Mouse (Mus musculus): ENCODE data around the gene Deup1. TPM values are rescaled to one million over a fixed set of nuclear protein-coding genes. Genes with fewer than 3 reads are reported as not detected.
"Not testable (repeated sequence)": the region's sequence is repeated elsewhere in the genome, so short reads cannot be mapped to it uniquely, and the experiment has no call there.

Deup1 gene
- total RNA-seq, 4 experiments from 2014 or later: 0.32 to 0.57 (median 0.42) TPM

DNA sequence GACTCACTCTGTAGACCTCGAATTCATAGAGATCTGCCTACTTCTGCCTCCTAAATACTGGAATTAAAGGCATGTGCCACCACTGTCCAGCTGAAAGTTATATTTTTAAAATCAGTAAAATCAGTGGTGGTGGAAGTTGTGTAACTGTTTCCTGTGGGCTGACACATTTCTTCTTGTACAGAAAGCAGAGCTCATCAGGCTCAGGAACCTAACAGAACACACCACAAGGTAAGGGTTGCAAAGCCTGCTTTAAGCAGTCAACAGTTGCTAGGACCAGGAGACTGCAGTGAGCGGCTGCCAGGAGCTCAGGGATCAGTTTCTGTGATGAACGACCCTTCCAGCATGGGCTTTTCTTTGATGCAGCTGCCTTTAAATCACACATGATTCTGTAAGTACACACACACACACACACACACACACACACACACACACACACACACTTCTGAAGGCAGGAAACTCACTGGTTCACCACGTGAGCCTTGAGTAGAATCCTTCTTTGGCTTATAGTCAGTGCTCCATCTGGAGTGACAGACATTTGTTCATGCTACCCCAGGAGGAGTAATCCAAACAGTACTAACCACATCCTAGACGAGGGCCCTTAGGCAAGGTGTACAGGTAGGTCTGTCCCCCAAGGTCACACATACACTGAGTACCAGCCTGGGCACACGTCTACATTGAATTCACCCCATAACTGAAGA lies 40.4 kb downstream of the Deup1 start:
- DNase-seq (ENCODE audit: low spot score in 2 of 2): no peak

DNA sequence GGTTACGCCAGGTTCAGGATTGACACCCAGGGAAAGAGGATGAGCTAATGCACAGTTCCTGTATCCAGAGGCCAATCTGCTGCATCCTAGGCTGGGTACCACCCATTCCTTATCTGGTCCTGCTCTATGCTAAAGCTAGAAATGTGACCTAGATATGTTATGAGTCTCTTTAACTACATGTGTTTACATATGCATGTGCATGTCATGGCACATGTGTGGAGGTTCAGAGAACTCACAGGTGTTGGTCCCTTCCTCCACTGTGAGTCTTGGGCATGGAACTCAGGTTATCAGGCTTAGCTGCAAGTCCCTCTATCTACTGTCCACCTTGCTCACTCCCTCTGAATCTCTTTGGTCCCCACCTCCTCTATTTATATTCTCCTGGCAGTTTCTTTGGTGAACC lies 41.8 kb downstream of the Deup1 start:
- no peak for DNase-seq (ENCODE audit: low spot score in 2 of 2)

DNA sequence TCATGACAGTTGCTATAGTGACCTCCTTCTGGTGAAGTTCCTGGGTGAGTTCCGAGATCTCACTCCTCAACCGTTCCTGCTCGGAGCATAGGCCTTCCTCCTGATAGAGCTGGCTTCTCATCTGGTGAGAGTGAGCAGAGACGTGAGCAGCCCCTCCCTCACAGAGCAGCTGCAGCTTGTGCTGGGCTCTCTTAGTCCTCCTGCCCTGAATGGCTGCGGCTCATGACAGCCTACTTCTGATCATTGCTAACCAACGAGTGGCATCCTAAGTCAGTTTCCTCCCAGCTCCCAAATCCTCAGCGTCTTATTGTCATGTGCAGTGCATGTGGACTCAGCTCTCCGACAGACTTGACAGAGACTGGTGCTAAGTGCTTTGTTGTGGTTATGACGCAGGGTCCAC lies 43.5 kb downstream of the Deup1 start:
- no peak for DNase-seq (ENCODE audit: low spot score in 2 of 2)

DNA sequence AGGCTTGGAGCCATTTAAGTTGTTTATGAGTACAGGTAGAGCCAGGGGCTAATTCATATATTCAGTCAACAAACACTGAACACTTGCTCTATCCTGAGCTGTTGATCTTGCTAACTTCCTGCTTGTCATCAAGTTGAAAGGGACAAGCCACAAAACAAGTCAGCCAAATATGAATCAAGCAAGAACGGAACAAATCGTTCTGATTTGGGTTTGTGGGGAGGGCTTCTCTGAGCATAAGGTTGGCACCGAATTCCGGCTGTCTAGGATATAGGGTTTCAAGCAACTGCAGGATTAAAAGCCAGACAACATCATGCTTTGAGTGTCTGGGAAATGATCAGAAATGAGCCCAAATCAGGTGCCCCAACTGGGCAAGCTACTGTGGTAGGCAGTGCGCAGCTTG lies 45.7 kb downstream of the Deup1 start:
- DNase-seq (ENCODE audit: low spot score in 2 of 2): no peak

DNA sequence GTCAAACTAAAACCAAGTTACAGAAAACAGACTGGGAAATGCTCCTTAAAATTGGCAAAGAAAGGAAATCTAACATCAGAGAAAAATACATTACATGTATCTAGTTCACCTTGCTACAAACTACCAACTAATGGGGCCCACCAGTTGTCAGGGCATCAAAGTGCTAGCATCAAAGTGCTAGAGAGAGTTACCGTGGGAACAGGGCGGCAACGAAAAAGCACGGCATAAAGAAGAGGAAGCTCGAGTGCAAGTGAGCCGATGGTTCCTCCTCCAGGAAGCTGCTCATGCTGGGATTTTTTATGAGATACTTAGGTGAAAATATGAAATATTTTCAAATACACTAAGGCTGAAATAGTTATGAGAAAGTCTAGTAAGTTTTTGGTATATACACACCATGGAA lies 47.6 kb downstream of the Deup1 start:
- no peak for DNase-seq (ENCODE audit: low spot score in 2 of 2)

DNA sequence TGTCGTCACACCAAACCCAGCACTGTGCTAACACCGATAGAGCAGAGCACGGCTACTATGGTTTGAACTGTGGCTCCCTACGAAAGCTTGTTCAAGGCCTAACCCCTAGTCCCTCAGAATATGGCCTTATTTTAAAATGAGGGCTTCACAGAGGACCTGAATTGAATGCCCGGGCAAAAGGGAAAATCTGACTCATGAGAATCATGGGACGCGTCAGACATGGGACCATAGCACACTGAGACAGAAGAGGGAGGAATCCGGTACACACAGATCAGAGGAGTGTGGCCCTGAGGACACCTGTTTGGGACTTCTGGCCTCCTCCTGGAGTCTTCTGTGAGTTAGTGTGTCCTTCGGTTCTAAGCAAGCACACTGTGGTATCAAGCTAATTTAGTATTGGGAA lies 48.8 kb downstream of the Deup1 start:
- DNase-seq (ENCODE audit: low spot score in 2 of 2): no peak

DNA sequence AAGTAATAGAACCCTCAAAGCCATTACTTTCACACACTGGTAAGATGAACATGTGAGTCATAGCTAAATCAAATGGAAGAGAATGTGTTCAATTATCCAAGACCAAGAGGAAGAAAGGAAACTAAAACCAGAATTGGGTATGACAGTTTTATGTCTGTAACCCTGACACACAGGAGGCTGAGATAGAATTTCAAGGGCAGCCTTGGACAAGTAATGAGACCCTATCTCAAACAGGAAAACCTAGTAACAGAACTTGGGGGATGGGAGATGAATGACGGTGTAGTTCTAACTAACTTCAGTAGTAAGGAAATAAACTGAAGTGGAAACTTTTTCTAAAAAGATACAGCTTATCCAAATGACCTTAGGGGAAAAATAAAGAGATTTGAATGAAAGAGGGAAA lies 49.3 kb downstream of the Deup1 start:
- DNase-seq (ENCODE audit: low spot score in 2 of 2): no peak

DNA sequence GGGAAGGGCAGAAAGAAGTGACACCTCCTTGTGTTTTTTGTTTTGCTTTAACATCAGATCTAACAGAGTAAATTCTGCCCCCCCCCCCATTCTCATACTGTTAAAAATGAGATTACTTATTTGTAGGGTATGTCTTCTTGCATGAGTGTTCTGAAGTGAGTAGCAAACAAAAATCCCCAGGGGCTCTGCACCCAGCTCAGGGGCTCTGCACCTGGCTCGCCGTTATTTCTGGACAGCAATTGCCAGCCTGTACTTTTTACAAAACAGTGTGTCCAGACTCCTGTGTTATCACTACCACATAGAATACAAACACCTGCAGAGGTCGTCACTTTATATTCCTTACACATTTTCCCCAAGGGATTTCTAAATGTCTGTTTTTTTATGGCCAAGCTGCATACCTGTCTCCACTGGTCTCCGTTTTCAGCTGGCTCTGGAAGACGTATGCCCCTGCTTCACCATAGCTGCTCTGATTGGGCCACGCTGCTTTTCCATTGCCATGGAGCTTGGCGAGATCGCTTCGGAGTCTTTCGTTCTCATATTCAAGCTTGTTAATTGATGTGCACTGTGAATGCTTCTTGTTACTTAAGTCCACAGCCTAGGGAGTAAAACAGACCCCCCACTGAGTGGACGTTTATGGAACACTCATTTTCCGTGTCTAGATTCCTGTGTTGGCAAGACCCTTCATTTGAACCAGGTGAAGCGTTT lies 52.8 kb downstream of the Deup1 start:
- no peak for DNase-seq (ENCODE audit: low spot score in 2 of 2)

DNA sequence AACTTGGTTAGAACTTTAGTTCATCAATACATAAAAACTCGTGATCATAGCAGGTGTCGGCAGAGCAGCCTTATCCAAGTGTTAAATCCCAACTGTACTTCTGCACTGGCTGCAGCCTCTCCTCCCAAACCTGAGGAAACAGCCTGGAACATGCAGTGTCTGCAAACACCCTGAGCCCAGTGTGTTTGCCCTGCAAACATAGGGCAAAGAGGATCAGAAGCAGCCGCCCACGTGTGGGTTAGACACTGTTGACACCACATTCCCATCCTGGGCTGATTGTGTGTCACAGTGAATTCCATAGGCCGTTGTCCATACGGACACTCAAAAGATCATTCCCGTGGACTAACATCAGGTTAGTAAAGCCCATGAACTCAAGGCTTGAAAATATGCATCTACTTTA lies 65.4 kb downstream of the Deup1 start:
- DNase-seq (ENCODE audit: low spot score in 2 of 2): no peak

DNA sequence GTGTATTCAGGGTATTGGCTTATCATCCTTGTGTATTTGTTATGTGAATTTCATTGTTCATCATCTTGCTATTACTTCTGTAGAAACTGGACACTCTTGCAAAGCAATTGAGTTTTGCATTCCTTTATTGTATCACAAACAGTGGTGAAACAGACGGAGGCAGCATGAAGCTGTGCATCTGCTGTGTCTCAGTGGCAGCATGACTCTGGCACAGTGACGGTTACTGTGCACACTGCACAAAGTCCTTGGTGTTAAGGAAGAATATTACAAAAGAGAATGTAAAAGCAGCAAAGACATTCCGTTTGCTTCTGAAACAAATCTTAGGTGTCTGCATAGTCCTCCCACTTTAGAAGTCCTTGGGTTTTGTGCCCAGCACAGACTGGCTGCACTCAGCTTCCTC lies 67.3 kb downstream of the Deup1 start:
- no peak for DNase-seq (ENCODE audit: low spot score in 2 of 2)

DNA sequence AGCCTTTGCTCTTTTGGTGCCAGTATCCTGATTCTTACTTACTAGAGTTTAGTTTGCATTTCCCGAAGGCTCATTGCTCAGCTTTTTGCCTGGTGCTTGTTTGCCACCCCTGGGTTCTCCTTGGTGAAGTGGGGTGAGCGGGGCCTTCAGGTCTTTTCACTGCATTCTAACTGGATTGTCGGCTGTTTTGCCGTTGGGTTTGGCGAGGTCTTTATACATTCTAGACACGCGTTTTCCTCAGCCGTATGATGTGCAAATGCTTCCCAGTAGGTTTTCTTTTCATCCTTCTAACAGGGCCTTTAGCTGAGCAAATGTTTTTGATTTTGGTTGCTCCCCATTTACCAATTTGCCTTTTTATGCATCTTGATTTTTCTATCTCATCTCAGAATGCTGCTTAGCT lies 74.4 kb downstream of the Deup1 start:
- DNase-seq (ENCODE audit: low spot score in 2 of 2): no peak

DNA sequence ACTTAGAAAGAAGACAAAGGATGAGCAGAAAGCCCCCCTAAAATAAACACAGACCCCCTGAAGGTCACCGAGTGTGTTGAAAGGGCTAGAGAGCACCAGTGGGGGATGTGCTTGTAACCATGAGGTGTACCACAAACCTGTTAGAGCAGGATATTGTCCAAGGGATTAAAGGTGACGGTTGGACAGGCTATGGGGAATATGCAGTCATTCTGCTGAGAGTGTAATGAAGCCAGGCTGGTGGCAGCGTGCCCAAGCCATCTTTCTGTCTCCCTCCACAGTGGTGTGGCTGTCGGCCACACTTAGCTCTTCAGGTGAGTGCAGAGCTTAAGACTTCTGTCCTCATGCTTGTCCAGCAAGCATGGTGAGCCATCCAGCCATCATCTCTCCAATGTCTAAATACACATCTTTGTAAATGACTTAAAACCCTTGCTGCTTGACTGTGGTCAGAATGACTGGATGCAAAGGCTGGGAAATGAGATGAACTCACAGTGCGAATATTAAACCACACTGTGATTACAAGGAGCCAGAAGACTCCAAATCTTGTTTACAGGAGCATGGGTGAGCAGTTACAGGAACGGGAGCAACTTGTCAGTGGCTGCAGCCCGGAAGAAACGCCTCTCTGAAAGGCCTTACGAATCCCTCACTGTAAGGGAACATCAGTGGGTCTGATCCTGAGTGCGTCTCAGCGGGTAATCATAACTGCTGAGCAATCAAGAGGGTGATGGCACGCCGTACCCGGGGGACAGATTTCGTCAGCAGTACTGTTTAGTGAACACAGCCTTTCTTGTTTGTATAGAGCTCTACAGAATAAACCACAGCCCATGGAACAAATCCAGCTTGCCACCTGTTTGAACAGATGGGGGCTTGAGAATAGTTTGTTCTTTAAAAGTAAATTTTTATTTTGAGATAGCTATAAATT lies 75.5 kb downstream of the Deup1 start:
- DNase-seq (ENCODE audit: low spot score in 2 of 2): no peak

DNA sequence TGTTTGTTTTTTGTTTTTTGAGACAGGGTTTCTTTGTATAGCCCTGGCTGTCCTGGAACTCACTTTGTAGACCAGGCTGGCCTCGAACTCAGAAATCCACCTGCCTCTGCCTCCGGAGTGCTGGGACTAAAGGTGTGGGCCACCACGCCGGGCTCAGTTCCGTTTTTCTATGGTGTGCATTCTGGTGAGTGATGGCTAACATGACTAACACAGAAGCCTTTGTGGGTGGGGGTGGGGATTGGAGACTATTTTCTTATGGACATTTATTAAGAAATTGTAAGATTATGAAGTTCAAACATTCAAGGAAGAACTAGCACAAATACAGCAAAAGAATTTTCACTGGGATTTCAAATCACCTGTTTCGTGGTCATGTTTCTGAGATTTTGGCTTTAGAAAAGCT lies 76.7 kb downstream of the Deup1 start:
- not testable (repeated sequence) for DNase-seq (ENCODE audit: low spot score in 2 of 2)

DNA sequence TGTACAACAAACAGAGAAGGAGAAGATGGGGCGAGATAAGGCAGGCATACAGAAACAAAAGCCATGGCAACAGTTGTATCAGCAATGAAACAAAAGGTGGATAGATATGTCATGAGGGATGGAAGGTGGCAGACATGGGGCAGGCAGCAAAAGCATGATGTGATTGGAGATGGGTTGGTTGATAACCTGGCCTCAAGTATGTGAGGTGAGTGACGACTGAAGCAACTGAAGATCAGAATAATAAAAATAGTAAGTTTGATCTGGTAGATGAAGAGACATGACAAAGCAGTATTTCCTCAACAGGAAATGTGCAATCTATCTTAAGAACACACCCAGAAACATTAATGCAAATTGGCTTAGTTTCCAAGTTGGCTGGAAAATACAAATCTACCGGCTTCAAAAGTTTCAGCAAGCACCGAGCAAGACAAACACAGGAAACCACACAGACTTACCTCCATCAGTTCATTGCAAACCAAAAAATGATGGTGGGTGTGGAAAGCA lies 77.2 kb downstream of the Deup1 start:
- DNase-seq (ENCODE audit: low spot score in 2 of 2): no peak

DNA sequence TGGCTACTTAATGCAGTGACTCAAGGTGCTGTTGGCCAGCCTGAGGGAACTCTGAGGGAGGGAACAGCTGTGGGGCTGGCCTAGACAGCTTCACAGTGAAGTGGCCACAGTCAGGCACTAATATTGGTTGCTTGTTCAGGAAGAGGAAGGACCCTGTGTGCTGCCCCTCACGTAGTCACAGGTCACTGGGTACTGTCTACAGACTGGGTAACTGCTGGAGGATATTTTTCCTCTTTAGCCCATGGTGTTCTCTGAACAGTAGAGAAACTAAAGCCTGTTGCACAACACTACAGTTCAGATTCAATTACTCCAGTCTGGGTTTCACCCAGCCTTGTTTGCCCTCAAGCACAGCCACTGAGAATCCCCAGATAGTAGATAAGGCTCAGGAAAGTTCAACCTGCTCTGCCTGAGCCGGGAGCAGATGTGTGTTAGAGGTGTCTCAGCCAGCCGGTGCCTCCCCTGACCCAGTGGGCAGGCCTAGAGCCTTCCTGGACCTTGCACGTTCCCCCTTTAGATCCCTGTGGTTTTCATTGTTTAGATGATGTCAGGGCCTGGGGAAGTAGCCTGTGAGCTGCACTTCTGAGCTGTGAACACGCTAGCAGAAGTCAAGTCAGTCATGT lies 85.9 kb downstream of the Deup1 start:
- DNase-seq (ENCODE audit: low spot score in 2 of 2): no peak

DNA sequence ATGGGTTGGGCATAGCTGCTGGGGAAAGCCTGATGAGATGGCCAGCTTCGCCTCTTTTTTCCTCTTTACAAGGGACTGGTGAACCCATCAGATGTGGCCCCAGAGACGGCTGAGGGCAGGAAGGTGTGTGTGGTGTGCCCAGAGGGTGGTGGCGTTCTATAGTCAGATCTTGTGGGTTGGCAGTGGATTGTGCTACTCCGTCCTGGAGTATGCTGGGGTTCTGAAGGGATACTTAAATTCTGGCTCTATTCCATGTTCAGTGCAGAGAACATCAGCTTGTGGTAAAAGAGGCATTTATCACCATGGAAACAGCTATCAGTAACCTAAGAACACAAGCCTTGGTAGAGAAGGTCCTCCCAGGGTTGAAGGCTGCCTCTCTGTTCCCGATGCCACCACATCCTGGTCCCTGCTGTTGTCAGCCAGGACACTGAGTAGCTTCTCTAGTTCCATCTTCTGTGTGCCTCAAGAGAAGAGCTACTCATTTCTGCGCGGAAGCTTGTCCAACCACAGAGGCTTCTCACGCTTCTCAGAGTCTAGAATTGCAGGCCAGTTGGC lies 88.7 kb downstream of the Deup1 start:
- no peak for DNase-seq (ENCODE audit: low spot score in 2 of 2)

DNA sequence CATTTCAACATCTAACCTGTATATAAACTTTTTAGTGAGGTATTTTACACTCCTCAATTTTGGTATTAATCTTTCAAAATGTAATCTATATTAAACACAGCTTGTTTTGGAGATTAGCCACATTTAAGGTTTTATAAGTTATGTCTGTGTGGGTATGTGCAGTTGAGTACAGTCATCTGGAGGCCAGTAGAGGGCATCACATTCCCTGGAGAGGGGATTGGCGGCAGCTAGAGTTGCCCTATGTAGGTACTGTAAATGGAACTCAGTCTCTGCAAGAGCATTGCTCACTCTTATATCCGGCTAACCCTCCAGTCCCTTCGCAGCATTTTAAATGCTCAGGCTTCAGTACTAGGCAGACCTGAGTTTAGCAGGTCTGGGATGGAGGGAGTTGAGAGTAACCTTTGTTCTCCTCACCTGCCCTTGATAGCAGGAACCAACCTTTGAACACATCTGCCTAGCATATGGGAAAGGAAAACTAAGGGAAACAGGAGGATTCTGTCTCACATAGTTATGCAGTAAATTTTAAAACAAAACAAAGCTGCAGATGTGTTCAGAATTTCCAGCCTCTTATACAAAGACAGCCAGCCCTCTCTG lies 90.2 kb downstream of the Deup1 start:
- no peak for DNase-seq (ENCODE audit: low spot score in 2 of 2)

DNA sequence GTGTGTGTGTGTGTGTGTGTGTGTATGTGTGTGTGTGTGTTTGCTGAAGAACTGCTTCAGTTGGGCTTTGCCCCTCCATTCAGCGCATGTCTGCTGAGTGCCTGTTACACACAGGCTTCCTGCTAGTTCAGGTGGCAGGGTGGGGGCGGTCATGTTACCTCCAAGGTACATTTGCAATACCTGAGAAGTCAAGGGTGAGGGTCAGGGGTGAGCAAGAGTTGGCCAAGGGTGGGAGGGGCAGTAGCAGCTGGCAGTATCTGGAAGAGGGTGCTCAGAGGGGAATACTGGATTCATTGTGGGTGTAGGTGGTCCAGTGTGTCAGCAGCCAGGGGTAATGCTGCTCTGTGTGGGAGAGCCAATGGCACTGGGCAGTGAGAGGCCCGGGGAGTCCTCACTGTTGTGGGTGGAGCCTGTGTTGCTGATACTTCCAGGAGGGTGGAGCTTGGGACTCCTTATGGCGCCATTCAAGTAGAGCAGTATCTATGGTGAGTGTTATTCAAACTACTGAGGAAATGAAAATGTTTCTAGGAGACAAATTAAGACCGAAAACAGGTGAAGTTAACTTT lies 90.8 kb downstream of the Deup1 start:
- DNase-seq (ENCODE audit: low spot score in 2 of 2): no peak

DNA sequence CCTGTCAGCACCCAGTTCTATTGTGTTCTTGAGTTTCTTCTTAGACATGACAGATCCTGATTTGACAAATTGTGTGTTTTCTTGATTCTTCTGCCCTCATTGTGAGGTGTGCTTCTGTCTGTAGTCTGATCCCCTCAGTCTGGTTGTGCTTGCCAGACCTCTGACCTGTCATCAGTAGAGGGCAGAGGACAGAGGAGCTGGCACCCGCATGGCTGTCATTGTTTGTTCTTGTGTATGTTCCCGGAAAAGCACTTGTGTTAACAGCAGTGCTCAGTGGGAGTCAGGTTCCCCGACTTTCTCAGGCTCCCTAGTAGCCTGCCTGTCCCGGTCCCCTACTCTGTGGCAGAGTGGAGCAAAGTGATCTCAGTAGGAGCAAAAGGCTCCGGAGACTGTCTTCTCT lies 92.3 kb downstream of the Deup1 start:
- no peak for DNase-seq (ENCODE audit: low spot score in 2 of 2)

DNA sequence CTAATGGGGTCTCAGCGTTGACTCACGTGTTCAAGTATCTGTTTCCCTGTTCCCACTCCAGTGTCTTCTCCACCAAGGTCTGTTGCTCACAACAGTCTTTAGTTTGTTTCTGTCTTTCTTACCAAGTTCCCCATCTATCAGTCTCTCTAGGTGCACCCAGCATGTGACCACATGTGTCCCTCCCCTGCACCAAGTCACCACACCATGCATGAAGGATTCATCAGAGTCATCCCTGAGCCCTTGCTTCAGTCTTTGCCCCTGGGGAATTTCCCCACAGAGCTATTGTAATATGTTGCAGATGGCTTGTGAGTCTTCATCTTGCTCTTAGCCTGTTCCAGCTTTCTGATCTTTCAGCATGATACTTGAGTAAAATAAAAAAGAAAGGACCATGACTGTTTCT lies 93.6 kb downstream of the Deup1 start:
- no peak for DNase-seq (ENCODE audit: low spot score in 2 of 2)
